Mouse (Mus musculus): ENCODE results near the gene Heyl.

- TF ChIP-seq CTCF (conservative IDR thresholded peaks at IDR 0.05; ENCODE audit: insufficient read depth, insufficient read length, low read depth, low read length): no peak
- TF ChIP-seq POLR2A (IDR thresholded peaks at IDR 0.05; ENCODE audit: low read depth, low read length): no peak
Observed at GRCm38 (mm10) chr4:123235835-123236430, 2.6 kb downstream of the Heyl start.
